Mouse (Mus musculus) erythroblast, embryonic 14.5 days (primary cell): ENCODE data around the gene Mfrp.

Source experiments
- GATA1 ChIP-seq: IDR thresholded peaks from 2 replicates; pipeline ENCODE4 v1.6.1; 2012; ENCODE audit warnings: low read length, inconsistent platforms, mixed read lengths
- TAL1 ChIP-seq: IDR thresholded peaks from 3 replicates; pipeline ENCODE4 v1.6.1; 2012; ENCODE audit warnings: low read length, inconsistent platforms, mixed read lengths

GRCm38 (mm10) chr9:44067960-44068330 lies 33.6 kb upstream of the Mfrp start:
- TF ChIP-seq GATA1: no peak
- TF ChIP-seq TAL1: no peak
